Mouse (Mus musculus) neural tube, embryonic 11.5 days (tissue): Measurements from ENCODE around the gene Frem1. TPM values are rescaled to one million over a fixed set of nuclear protein-coding genes. Genes with fewer than 3 reads are reported as not detected.

ENCODE experiments used
- ATAC-seq: fragments of 200-750 bp; cut with Nextera tagmentation; 2 replicates; pipeline ENCODE4 v1.8.0; 2017; ENCODE audit warnings: moderate number of reproducible peaks, mild to moderate bottlenecking, moderate TSS enrichment, moderate library complexity; ENCODE audit not compliant: insufficient read depth, low FRiP score, low TSS enrichment
- DNase-seq: peaks from one replicate; pipeline ENCODE4 v3.0.0-alpha.2; 2015; ENCODE audit warnings: low spot score
- H3K27ac ChIP-seq: fragments of 300-500 bp; sonication (generic); 2 replicates; pipeline ENCODE4 v1.5.1; 2014; ENCODE audit warnings: low read depth, mild to moderate bottlenecking, low read length
- H3K27me3 ChIP-seq: fragments of 300-500 bp; sonication (generic); 2 replicates; pipeline ENCODE4 v1.6.1; 2014; ENCODE audit warnings: mild to moderate bottlenecking, low read length, mixed read lengths; ENCODE audit not compliant: control insufficient read depth, insufficient read depth
- H3K36me3 ChIP-seq: fragments of 300-500 bp; sonication (generic); 2 replicates; pipeline ENCODE4 v1.6.1; 2014; ENCODE audit warnings: mild to moderate bottlenecking, low read length, moderate library complexity, mixed read lengths; ENCODE audit not compliant: control insufficient read depth, insufficient read depth
- H3K4me1 ChIP-seq: fragments of 300-500 bp; sonication (generic); 2 replicates; pipeline ENCODE4 v1.6.1; 2014; ENCODE audit warnings: low read length, mixed read lengths; ENCODE audit not compliant: control insufficient read depth, insufficient read depth
- H3K4me2 ChIP-seq: fragments of 300-500 bp; sonication (generic); 2 replicates; pipeline ENCODE4 v1.6.1; 2014; ENCODE audit warnings: low read depth, mild to moderate bottlenecking, moderate library complexity
- H3K4me3 ChIP-seq: fragments of 300-500 bp; sonication (generic); 2 replicates; pipeline ENCODE4 v1.5.1; 2014; ENCODE audit warnings: low read depth, low read length
- H3K9ac ChIP-seq: fragments of 300-500 bp; sonication (generic); 2 replicates; pipeline ENCODE4 v1.6.1; 2014; ENCODE audit warnings: mild to moderate bottlenecking, low read length
- H3K9me3 ChIP-seq: fragments of 300-500 bp; sonication (generic); 2 replicates; pipeline ENCODE4 v1.6.1; 2016; ENCODE audit warnings: low read length; ENCODE audit not compliant: control insufficient read depth
- WGBS: fragments of 180-500 bp; shearing (Covaris S2); extraction: QIAGEN DNeasy Blood & Tissue Kit; methylation state at CpG from one replicate; pipeline ENCODE4 v1.1.7; 2014; 5-methylcytosine and 5-hydroxymethylcytosine counted together
- polyA plus RNA-seq: library from polyadenylated mRNA; unstranded; fragments of >200 nt; fragmentation: Nextera tagmentation; extraction: Ambion mirVana; gene quantifications from 2 replicates; pipeline ENCODE4 v1.2.1, GENCODE M21; 2014

Frem1 gene
- polyA plus RNA-seq, 1 experiment from 2014 or later, result 4.1 TPM

- Histone ChIP-seq H3K9me3 (no peaks in the 10 kb centered on the region), H3K4me1 (no peaks in the 10 kb centered on the region), H3K36me3 (no peaks in the 10 kb centered on the region), H3K27ac (no peak overlapping the region), H3K27me3 (no peaks in the 10 kb centered on the region), H3K4me2 (no peak overlapping the region), H3K4me3 (no peak overlapping the region), H3K9ac (no peak overlapping the region)
- WGBS, result 48% methylated on average over 5 of the region's 5 CpGs
- no peak for ATAC-seq
- DNase-seq, result no peak
Measured at GRCm38 (mm10) chr4:82848552-82849234, 203.4 kb downstream of the Frem1 start.

Other genes with a start within 250 kb of the Frem1 start
- 12.4 and 14.1 TPM in 2 replicates for gene Zdhhc21, start 192.4 kb downstream of the Frem1 start, polyA plus RNA-seq
- gene Cer1, start 167.2 kb downstream of the Frem1 start, polyA plus RNA-seq, result 0.13 TPM in 1 of 2 replicates, not detected in the other